Mouse (Mus musculus) testis, adult 2 months (tissue): ENCODE results near the gene Otub1.

Experiments
- CTCF ChIP-seq: fragments of 200-500 bp; IDR thresholded peaks from 2 replicates; pipeline ENCODE4 v1.5.1; 2012; ENCODE audit warnings: low read depth, mild to moderate bottlenecking, inconsistent platforms, low read length, moderate library complexity; ENCODE audit not compliant: control insufficient read depth, insufficient read depth, insufficient replicate concordance
- POLR2A ChIP-seq: fragments of 200-500 bp; IDR thresholded peaks from 2 replicates; pipeline ENCODE4 v1.6.1; 2012; ENCODE audit warnings: low read depth, mild to moderate bottlenecking, inconsistent platforms, low read length, moderate library complexity; ENCODE audit not compliant: control insufficient read depth

DNA sequence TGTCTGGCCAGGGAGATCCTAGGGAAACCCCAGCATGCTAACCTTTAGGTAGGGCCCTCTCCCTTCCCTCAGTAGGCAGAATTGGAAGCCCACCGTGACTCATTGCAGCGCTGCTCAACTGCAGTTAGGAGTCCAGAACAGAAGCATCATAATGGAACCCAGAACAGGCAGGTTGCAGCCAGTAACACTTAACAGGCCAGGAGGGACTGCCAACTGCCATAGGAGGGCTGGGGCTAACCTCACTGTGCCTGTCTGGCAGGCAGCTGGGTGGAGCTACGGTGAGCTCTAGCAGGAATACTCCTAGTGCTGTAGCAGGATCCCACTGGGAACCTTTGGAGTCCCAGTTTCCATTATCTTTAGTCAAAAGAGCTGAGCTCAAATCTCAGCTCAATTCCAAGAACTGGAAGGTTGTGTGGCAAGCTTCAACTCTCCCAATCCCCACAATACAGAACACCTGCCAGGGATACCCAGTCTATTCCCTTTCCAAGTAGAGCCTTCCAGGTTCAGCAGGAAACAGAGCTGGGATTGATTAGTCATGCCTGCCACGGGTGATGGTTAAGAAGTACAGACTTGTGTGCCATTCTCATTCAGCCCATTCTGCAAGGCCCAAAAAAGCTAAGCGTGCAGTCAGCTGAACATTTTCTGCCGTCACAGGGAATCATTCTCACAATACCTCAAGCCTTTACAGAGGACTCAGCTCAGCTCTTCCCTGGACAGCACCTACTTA is 54.0 kb downstream of the Otub1 start:
- TF ChIP-seq POLR2A (no peak), CTCF (no peak)
